Mouse (Mus musculus): Measurements from ENCODE around the gene 2310034G01Rik.

GRCm38 (mm10) chr19:46308303-46308702 lies 41.8 kb downstream of the 2310034G01Rik start:
- TF ChIP-seq POLR2A (IDR thresholded peaks at IDR 0.05; ENCODE audit: control insufficient read depth, extremely low read depth, insufficient read depth, low read length, poor library complexity) (no peak), CTCF (IDR thresholded peaks at IDR 0.05; ENCODE audit: borderline replicate concordance, control insufficient read depth, extremely low read depth, insufficient read depth, low read length, poor library complexity) (no peak)
